Mouse (Mus musculus) hindbrain, embryonic 12.5 days (tissue): ENCODE data around the gene Nrg3. TPM values are rescaled to one million over a fixed set of nuclear protein-coding genes. Genes with fewer than 3 reads are reported as not detected.
A peak's percentile ranks its signal among the peaks of the same experiment; 100 is the strongest.
"Not testable (repeated sequence)": the region's sequence is repeated elsewhere in the genome, so short reads cannot be mapped to it uniquely, and the experiment has no call there.

Source experiments
- ATAC-seq: fragments of 200-750 bp; cut with Nextera tagmentation; 2 replicates; pipeline ENCODE4 v1.8.0; 2017; ENCODE audit warnings: moderate TSS enrichment; ENCODE audit not compliant: low FRiP score
- H3K27ac ChIP-seq: fragments of 300-500 bp; sonication (generic); 2 replicates; pipeline ENCODE4 v1.5.1; 2016; ENCODE audit warnings: mild to moderate bottlenecking
- H3K27me3 ChIP-seq: fragments of 300-500 bp; sonication (generic); 2 replicates; pipeline ENCODE4 v1.6.1; 2016; ENCODE audit warnings: mild to moderate bottlenecking
- H3K36me3 ChIP-seq: fragments of 300-500 bp; sonication (generic); 2 replicates; pipeline ENCODE4 v1.6.1; 2016; ENCODE audit warnings: mild to moderate bottlenecking
- H3K4me1 ChIP-seq: fragments of 300-500 bp; sonication (generic); 2 replicates; pipeline ENCODE4 v1.6.1; 2016
- H3K4me2 ChIP-seq: fragments of 300-500 bp; sonication (generic); replicated peaks from 2 replicates; pipeline ENCODE4 v1.6.1; 2016; ENCODE audit warnings: mild to moderate bottlenecking
- H3K4me3 ChIP-seq: fragments of 300-500 bp; sonication (generic); 2 replicates; pipeline ENCODE4 v1.5.1; 2016; ENCODE audit warnings: mild to moderate bottlenecking
- H3K9ac ChIP-seq: fragments of 300-500 bp; sonication (generic); 2 replicates; pipeline ENCODE4 v1.6.1; 2016; ENCODE audit warnings: mild to moderate bottlenecking, moderate library complexity
- H3K9me3 ChIP-seq: fragments of 300-500 bp; sonication (generic); replicated peaks from 2 replicates; pipeline ENCODE4 v1.6.1; 2016; ENCODE audit warnings: mild to moderate bottlenecking
- WGBS: fragments of 180-500 bp; shearing (Covaris S2); methylation state at CpG from one replicate; pipeline ENCODE4 v1.1.7; 2016; 5-methylcytosine and 5-hydroxymethylcytosine counted together
- polyA plus RNA-seq: library from polyadenylated mRNA; unstranded; fragments of >200 nt; fragmentation: Nextera tagmentation; extraction: Ambion mirVana; gene quantifications from 2 replicates; pipeline ENCODE4 v1.2.1, GENCODE M21; 2016

Nrg3 gene
- polyA plus RNA-seq, 1 experiment from 2014 or later = 4.6 TPM

GRCm38 (mm10) chr14:38533495-38533894 lies 939.4 kb downstream of the Nrg3 start:
- Histone ChIP-seq H3K4me1 (no peaks in the 10 kb centered on the region), H3K27me3 (no peaks in the 10 kb centered on the region), H3K36me3 (no peaks in the 10 kb centered on the region), H3K27ac (no peak overlapping the region), H3K4me2 (no peak overlapping the region), H3K9ac (no peak overlapping the region), H3K4me3 (no peak overlapping the region), H3K9me3 (no peaks in the 10 kb centered on the region)
- ATAC-seq = no peak

DNA sequence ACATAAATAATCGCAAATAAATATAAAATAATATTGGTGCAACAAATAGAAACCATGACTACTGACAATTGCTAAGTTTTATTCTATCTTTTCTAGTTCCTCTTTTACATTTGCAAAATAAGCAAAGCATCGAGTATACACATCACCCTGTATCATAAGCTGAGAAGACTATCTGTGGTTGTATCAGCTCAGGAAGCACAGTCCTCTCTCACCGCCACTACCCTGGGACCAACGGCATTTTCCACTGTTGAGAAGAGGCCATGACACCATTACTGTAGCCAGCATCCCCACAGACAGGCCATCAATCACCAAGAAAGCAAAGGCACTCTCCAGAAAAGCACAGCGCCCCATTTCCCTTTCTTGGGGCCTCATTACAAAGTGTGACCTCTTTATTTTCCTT lies 956.7 kb downstream of the Nrg3 start:
- Histone ChIP-seq H3K36me3 (no peaks in the 10 kb centered on the region), H3K9me3 (no peaks in the 10 kb centered on the region), H3K4me1 (peaks cover 5% of the 10 kb centered on the region), H3K27me3 (no peaks in the 10 kb centered on the region), H3K4me3 (no peak overlapping the region), H3K9ac (no peak overlapping the region), H3K4me2 (no peak overlapping the region), H3K27ac (no peak overlapping the region)
- WGBS = 43% methylated on average over 5 of the region's 5 CpGs
- ATAC-seq = peak; percentile 84

- H3K27me3 ChIP-seq = no peaks in the 10 kb centered on the region
Observed at GRCm38 (mm10) chr14:38509016-38509415, 963.9 kb downstream of the Nrg3 start.

DNA sequence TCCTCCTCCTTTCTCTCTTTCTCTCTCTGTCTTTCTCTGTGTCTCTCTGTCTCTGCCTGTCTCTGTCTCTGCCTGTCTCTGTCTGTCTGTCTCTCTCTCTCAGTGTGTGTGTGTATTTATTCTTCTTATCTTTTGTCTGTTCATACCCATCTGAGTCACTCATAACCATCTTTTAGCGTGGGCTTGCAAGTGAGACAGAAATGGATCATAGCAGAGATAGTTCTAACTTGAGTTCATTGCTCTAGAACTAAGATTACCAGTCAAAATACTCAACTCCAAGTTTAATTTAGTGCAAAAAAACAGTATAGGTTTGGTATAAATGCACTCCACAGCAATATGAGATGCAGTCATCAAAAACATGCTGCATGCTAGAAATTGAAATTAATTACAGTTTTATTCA lies 977.9 kb downstream of the Nrg3 start:
- no peaks in the 10 kb centered on the region for H3K27me3 ChIP-seq
- H3K27ac ChIP-seq = no peak overlapping the region
- ATAC-seq = no peak
- no peak overlapping the region for H3K4me2 ChIP-seq
- no peaks in the 10 kb centered on the region for H3K36me3 ChIP-seq
- H3K4me3 ChIP-seq = no peak overlapping the region
- 55% methylated on average over 1 of the region's 1 CpGs for WGBS
- H3K9ac ChIP-seq = no peak overlapping the region
- no peaks in the 10 kb centered on the region for H3K4me1 ChIP-seq
- H3K9me3 ChIP-seq = no peaks in the 10 kb centered on the region

More at GRCm38 (mm10) chr14:38509016-38509415, 963.9 kb downstream of the Nrg3 start:
- Histone ChIP-seq H3K9me3 (no peaks in the 10 kb centered on the region), H3K27ac (no peak overlapping the region), H3K4me2 (no peak overlapping the region), H3K9ac (no peak overlapping the region), H3K4me3 (no peak overlapping the region), H3K4me1 (no peaks in the 10 kb centered on the region), H3K36me3 (no peaks in the 10 kb centered on the region)
- ATAC-seq = no peak
- WGBS = 93% methylated on average over 2 of the region's 2 CpGs

- no peak for ATAC-seq
- Histone ChIP-seq H3K36me3 (no peaks in the 10 kb centered on the region), H3K9ac (no peak overlapping the region), H3K27me3 (no peaks in the 10 kb centered on the region), H3K27ac (no peak overlapping the region), H3K9me3 (no peaks in the 10 kb centered on the region), H3K4me2 (no peak overlapping the region), H3K4me3 (no peak overlapping the region), H3K4me1 (no peaks in the 10 kb centered on the region)
- 85% methylated on average over 2 of the region's 2 CpGs for WGBS
Observed at GRCm38 (mm10) chr14:38447086-38447485, 1025.8 kb downstream of the Nrg3 start.

GRCm38 (mm10) chr14:38444788-38445187 lies 1028.1 kb downstream of the Nrg3 start:
- no peak overlapping the region for H3K9ac ChIP-seq
- no peak overlapping the region for H3K4me3 ChIP-seq
- 90% methylated on average over 2 of the region's 2 CpGs for WGBS
- no peak for ATAC-seq
- H3K4me2 ChIP-seq = no peak overlapping the region
- no peaks in the 10 kb centered on the region for H3K4me1 ChIP-seq
- H3K27ac ChIP-seq = no peak overlapping the region
- no peaks in the 10 kb centered on the region for H3K27me3 ChIP-seq
- H3K36me3 ChIP-seq = no peaks in the 10 kb centered on the region
- H3K9me3 ChIP-seq = no peaks in the 10 kb centered on the region

GRCm38 (mm10) chr14:38433793-38434589 lies 1038.9 kb downstream of the Nrg3 start:
- WGBS = 74% methylated on average over 6 of the region's 6 CpGs
- H3K4me1 ChIP-seq = no peaks in the 10 kb centered on the region
- no peaks in the 10 kb centered on the region for H3K36me3 ChIP-seq
- no peaks in the 10 kb centered on the region for H3K9me3 ChIP-seq
- H3K9ac ChIP-seq = no peak overlapping the region
- no peak overlapping the region for H3K27ac ChIP-seq
- no peak overlapping the region for H3K4me3 ChIP-seq
- ATAC-seq = no peak
- H3K4me2 ChIP-seq = no peak overlapping the region
- no peaks in the 10 kb centered on the region for H3K27me3 ChIP-seq

DNA sequence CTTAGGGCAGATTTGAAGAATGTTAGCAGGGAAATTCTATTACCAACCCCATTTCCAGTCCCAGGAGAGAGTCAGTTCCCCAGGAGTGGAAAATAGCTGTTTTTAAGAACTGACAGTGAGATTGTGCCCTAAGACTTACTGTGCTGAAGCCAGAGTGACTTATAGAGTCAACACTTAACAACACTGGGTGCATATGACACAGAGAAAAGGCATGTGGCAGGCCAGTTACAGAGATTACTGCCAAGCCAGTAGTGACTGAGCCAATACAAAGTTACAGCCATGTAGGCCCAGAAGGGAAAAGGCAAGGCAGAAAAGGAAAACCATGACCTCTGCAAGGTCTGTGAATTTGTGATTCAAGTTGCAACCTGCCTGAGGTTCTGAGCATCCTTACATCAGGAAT lies 1098.2 kb downstream of the Nrg3 start:
- Histone ChIP-seq H3K4me1 (no peaks in the 10 kb centered on the region), H3K36me3 (no peaks in the 10 kb centered on the region), H3K27ac (no peak overlapping the region), H3K4me3 (no peak overlapping the region), H3K27me3 (no peaks in the 10 kb centered on the region), H3K9ac (no peak overlapping the region), H3K9me3 (no peaks in the 10 kb centered on the region), H3K4me2 (no peak overlapping the region)
- ATAC-seq = no peak

GRCm38 (mm10) chr14:38340967-38341366 lies 1131.9 kb downstream of the Nrg3 start:
- H3K36me3 ChIP-seq = no peaks in the 10 kb centered on the region
- H3K9ac ChIP-seq = no peak overlapping the region
- H3K4me2 ChIP-seq = no peak overlapping the region
- no peaks in the 10 kb centered on the region for H3K9me3 ChIP-seq
- H3K27ac ChIP-seq = no peak overlapping the region
- no peaks in the 10 kb centered on the region for H3K27me3 ChIP-seq
- H3K4me1 ChIP-seq = no peaks in the 10 kb centered on the region
- H3K4me3 ChIP-seq = no peak overlapping the region
- ATAC-seq = no peak

DNA sequence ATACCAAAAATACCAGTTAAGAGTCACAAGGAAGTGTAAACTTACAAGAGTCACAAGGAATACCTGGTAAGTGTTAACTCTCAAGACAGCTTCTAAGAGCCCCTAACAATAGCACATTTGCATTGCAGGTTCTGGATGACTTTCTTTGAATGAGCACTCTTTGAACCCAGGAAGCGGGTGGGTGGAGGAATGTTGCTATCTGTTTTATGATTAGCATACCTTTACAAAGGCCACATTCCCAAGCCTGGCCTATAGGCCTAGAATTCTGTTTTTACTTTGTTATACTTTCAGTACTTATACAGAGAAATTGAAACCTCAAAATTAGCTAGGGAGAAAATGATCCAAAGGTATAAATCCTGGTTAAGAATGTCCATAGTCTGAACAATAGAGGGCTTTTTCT lies 1150.0 kb downstream of the Nrg3 start:
- not testable (repeated sequence) for H3K4me1 ChIP-seq, H3K9me3 ChIP-seq, ATAC-seq, H3K36me3 ChIP-seq, H3K27me3 ChIP-seq, H3K27ac ChIP-seq, H3K9ac ChIP-seq, H3K4me2 ChIP-seq, H3K4me3 ChIP-seq
- 62% methylated on average over 1 of the region's 1 CpGs for WGBS

DNA sequence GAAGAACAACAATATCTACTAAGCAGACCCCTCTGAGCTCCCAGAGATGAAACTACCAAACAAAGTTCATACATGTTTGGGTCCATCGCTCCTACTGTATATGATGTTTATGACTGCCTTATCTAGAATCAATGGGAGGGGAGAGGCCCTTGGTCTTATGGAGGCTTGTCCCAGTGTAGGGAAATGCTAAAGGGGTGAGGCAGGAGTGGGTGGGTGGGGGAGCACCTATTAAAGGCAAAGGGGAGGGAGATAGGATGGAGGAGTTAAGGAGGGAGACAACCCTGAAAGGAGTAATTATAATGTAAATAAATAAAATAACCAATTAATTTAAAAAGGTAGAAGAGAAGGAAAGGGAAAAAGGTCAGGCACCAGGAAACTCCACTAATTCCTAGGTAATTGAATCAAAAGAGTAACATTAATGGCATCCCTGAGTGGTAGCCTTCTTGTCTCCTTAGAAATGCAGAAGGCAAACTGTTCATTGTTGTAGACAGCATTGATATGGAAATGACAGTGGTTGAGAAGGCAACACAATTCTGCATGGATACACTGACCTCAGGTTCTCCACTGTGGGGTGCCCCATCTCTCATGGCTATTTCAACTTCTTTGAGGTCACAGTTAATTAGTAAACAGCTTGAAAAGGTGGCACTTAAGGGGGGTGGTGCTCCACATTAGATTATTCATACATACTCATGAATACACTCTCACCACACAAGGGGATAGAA lies 1152.1 kb downstream of the Nrg3 start:
- H3K9me3 ChIP-seq = no peaks in the 10 kb centered on the region
- H3K4me2 ChIP-seq = no peak overlapping the region
- no peaks in the 10 kb centered on the region for H3K4me1 ChIP-seq
- H3K27me3 ChIP-seq = no peaks in the 10 kb centered on the region
- H3K27ac ChIP-seq = no peak overlapping the region
- H3K9ac ChIP-seq = no peak overlapping the region
- peak; percentile 56; the same call in 1 of the 2 replicates for ATAC-seq
- 83% methylated on average over 1 of the region's 1 CpGs for WGBS
- H3K36me3 ChIP-seq = no peaks in the 10 kb centered on the region
- no peak overlapping the region for H3K4me3 ChIP-seq
